Mouse (Mus musculus) midbrain, embryonic 14.5 days (tissue): ENCODE results near the gene Spns3. TPM values are rescaled to one million over a fixed set of nuclear protein-coding genes. Genes with fewer than 3 reads are reported as not detected.

ENCODE experiments used
- ATAC-seq: fragments of 200-750 bp; cut with Nextera tagmentation; 2 replicates; pipeline ENCODE4 v1.8.0; 2017; ENCODE audit warnings: moderate number of reproducible peaks, moderate library complexity; ENCODE audit not compliant: low FRiP score, low TSS enrichment
- DNase-seq: peaks from one replicate; pipeline ENCODE4 v3.0.0-alpha.2; 2015
- H3K27ac ChIP-seq: fragments of 300-500 bp; sonication (generic); replicated peaks from 2 replicates; pipeline ENCODE4 v1.5.1; 2014; ENCODE audit warnings: mild to moderate bottlenecking, low read depth, low read length, moderate library complexity
- H3K27me3 ChIP-seq: fragments of 300-500 bp; sonication (generic); 2 replicates; pipeline ENCODE4 v1.6.1; 2014; ENCODE audit warnings: low read length, control low read depth, mixed read lengths; ENCODE audit not compliant: control insufficient read depth, insufficient read depth
- H3K36me3 ChIP-seq: fragments of 300-500 bp; sonication (generic); 2 replicates; pipeline ENCODE4 v1.6.1; 2014; ENCODE audit warnings: low read length, control low read depth; ENCODE audit not compliant: control insufficient read depth, insufficient read depth
- H3K4me1 ChIP-seq: fragments of 300-500 bp; sonication (generic); 2 replicates; pipeline ENCODE4 v1.6.1; 2014; ENCODE audit warnings: mild to moderate bottlenecking, antibody characterized with exemption, low read length, control low read depth; ENCODE audit not compliant: control insufficient read depth, insufficient read depth
- H3K4me2 ChIP-seq: fragments of 300-500 bp; sonication (generic); 2 replicates; pipeline ENCODE4 v1.6.1; 2014; ENCODE audit warnings: mild to moderate bottlenecking, low read length, moderate library complexity
- H3K4me3 ChIP-seq: fragments of 300-500 bp; sonication (generic); replicated peaks from 2 replicates; pipeline ENCODE4 v1.5.1; 2014; ENCODE audit warnings: low read depth, low read length
- H3K9ac ChIP-seq: fragments of 300-500 bp; sonication (generic); replicated peaks from 2 replicates; pipeline ENCODE4 v1.6.1; 2014; ENCODE audit warnings: mild to moderate bottlenecking, low read length, moderate library complexity
- H3K9me3 ChIP-seq: fragments of 300-500 bp; sonication (generic); 2 replicates; pipeline ENCODE4 v1.6.1; 2016; ENCODE audit warnings: low read length, control low read depth, mixed read lengths; ENCODE audit not compliant: control insufficient read depth
- WGBS: fragments of 180-500 bp; shearing (Covaris S2); extraction: QIAGEN DNeasy Blood & Tissue Kit; methylation state at CpG from one replicate; pipeline ENCODE4 v1.1.7; 2014; 5-methylcytosine and 5-hydroxymethylcytosine counted together
- polyA plus RNA-seq: library from polyadenylated mRNA; unstranded; fragments of >200 nt; fragmentation: Nextera tagmentation; extraction: Ambion mirVana; gene quantifications from 2 replicates; pipeline ENCODE4 v1.2.1, GENCODE M21; 2014

Spns3 gene
- polyA plus RNA-seq, 1 experiment from 2014 or later: not detected

DNA sequence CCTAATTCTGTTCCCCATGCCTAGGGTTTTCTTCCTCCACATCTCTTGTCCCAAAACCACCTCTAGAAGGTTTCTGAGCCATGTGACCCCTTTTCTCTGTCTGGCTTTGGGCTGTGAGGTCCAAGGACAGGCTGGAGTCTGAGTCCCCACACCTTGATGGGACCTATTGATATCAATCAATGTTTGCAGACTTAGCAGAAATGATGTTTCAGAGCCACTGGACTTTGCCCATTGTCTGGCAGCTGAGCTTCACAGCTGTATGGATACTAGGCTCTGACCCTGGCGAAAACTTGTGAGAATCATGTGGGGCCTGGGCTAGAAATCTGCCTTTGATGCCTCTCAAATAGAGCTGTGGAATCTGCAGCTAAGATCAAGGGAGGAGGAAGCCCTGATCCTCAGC is 53.5 kb downstream of the Spns3 start:
- Histone ChIP-seq H3K4me2 (no peak overlapping the region), H3K4me3 (no peak overlapping the region), H3K27me3 (no peaks in the 10 kb centered on the region), H3K36me3 (no peaks in the 10 kb centered on the region), H3K4me1 (0 out of 2 replicates have a peak, but pooled peaks cover under 1% of the 10 kb centered on the region), H3K9ac (no peak overlapping the region), H3K27ac (no peak overlapping the region), H3K9me3 (no peaks in the 10 kb centered on the region)
- DNase-seq: no peak
- 74% methylated on average over 1 of the region's 1 CpGs for WGBS
- no peak for ATAC-seq

DNA sequence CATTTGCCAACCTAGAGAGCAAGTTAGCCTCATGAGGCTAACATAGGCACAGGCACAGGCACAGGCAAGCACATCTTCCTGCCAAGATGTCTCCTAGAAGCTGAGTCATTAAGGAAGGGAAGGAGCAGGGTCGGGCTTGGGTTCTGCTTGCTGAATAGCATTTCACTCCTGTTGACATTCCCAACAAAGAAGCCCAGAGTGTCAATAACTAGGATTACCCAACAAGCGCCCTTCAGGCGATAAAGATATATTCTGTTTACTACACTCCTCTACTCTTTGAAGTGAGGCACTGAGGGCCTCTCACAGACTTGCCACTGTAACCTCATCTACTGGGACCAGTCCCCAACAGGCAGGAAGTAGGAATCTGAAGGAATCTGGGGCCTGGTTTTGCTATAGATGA is 54.2 kb downstream of the Spns3 start:
- WGBS: 76% methylated on average over 3 of the region's 3 CpGs
- H3K4me2 ChIP-seq: no peak overlapping the region

DNA sequence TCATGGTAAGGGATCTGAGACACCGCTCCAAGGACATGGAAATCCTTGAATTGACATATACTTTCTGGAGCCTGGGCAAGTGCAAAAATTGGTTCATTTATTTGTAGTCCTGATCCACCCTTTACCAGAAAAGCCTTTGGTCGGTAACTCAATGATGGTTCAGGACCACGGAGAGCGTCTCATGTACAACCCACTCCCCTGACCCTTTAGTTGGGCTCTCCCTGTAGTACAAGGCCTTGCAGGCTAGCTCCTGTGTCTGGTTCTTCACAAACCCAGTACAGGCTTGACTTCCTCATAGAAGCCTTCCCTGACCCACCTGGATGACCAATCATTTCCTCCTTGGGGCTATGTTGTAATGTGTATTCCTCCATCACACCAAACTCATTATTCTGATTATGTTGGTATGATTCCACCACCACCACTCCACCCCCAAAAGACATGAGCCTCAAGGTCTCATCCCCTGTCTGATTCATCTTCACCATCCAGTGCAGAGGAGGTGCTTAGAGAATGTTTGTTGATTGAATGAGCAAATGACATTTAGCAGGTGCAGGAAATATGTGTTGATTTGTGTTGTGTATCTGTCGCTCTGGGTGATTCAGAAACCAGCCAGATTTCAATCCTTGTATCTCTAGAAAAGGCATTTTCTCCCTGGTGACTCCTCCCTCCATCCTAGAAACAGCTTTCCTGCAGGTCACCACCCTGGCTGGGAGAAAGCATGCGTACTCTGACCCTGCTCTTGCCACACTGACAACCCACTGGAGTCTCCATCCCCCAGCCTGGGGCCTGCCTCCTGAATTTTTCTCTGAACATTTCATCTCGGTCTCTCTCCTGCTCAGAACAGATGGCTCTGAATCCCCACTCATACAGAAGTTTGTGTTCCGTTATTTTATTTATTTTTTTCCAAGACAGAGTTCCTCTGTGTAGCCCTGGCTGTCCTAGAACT is 56.0 kb downstream of the Spns3 start:
- 58% methylated on average over 8 of the region's 8 CpGs for WGBS
- H3K4me2 ChIP-seq: no peak overlapping the region
- ATAC-seq (no peak), DNase-seq (peak; percentile 31)
- no peaks in the 10 kb centered on the region for H3K27me3 ChIP-seq
- no peaks in the 10 kb centered on the region for H3K4me1 ChIP-seq
- no peak overlapping the region for H3K27ac ChIP-seq
- H3K4me3 ChIP-seq: no peak overlapping the region
- no peaks in the 10 kb centered on the region for H3K36me3 ChIP-seq
- no peaks in the 10 kb centered on the region for H3K9me3 ChIP-seq
- H3K9ac ChIP-seq: no peak overlapping the region

More for the DNA sequence above, 54.2 kb downstream of the Spns3 start:
- Histone ChIP-seq H3K27me3 (no peaks in the 10 kb centered on the region), H3K4me1 (no peaks in the 10 kb centered on the region), H3K9ac (no peak overlapping the region), H3K36me3 (no peaks in the 10 kb centered on the region), H3K27ac (no peak overlapping the region), H3K4me3 (no peak overlapping the region), H3K9me3 (no peaks in the 10 kb centered on the region)
- ATAC-seq (no peak), DNase-seq (no peak)

GRCm38 (mm10) chr11:72491130-72491960 is 59.0 kb downstream of the Spns3 start:
- 66% methylated on average over 15 of the region's 15 CpGs for WGBS
- no peaks in the 10 kb centered on the region for H3K36me3 ChIP-seq
- H3K27me3 ChIP-seq: no peaks in the 10 kb centered on the region
- DNase-seq (no peak), ATAC-seq (no peak)
- H3K4me2 ChIP-seq: no peak overlapping the region
- H3K9me3 ChIP-seq: no peaks in the 10 kb centered on the region
- peaks cover 12% of the 10 kb centered on the region for H3K4me1 ChIP-seq
- H3K27ac ChIP-seq: no peak overlapping the region
- H3K9ac ChIP-seq: no peak overlapping the region
- no peak overlapping the region for H3K4me3 ChIP-seq

- Histone ChIP-seq H3K4me2 (peak within 1 kb of the TSS; percentile 65), H3K27ac (peak within 1 kb of the TSS; percentile 92), H3K36me3 (no peaks in the 10 kb centered on the region), H3K9ac (peak within 1 kb of the TSS; percentile 90), H3K27me3 (no peaks in the 10 kb centered on the region), H3K9me3 (no peaks in the 10 kb centered on the region), H3K4me1 (peaks cover 21% of the 10 kb centered on the region), H3K4me3 (peak within 1 kb of the TSS; percentile 69)
- under 1% methylated on average over 41 of the region's 42 CpGs for WGBS
- ATAC-seq: peak; percentile 91
- DNase-seq: peak; percentile 96
These were observed 60.4 kb downstream of the Spns3 start, which contains the start of gene Spns2 for GRCm38 (mm10) chr11:72489881-72490301. Gene Spns2, minus strand, starts transcription at chr11:72489904.

GRCm38 (mm10) chr11:72489397-72489796 is 60.9 kb downstream of the Spns3 start:
- Histone ChIP-seq H3K4me1 (peaks cover 23% of the 10 kb centered on the region), H3K36me3 (no peaks in the 10 kb centered on the region), H3K4me3 (peak overlapping the region; percentile 69), H3K9ac (peak overlapping the region; percentile 90), H3K4me2 (peak overlapping the region; percentile 65), H3K9me3 (no peaks in the 10 kb centered on the region), H3K27me3 (no peaks in the 10 kb centered on the region), H3K27ac (peak overlapping the region; percentile 92)
- ATAC-seq (peak; percentile 12; the same call in 1 of the 2 replicates), DNase-seq (no peak)
- 0% methylated on average over 30 of the region's 42 CpGs for WGBS

GRCm38 (mm10) chr11:72488753-72489271 is 61.5 kb downstream of the Spns3 start:
- H3K4me2 ChIP-seq: peak overlapping the region; percentile 65
- under 1% methylated on average over 38 of the region's 38 CpGs for WGBS
- H3K4me1 ChIP-seq: peaks cover 23% of the 10 kb centered on the region
- ATAC-seq (peak; percentile 73), DNase-seq (peak; percentile 88)
- no peaks in the 10 kb centered on the region for H3K36me3 ChIP-seq
- no peaks in the 10 kb centered on the region for H3K9me3 ChIP-seq
- no peaks in the 10 kb centered on the region for H3K27me3 ChIP-seq
- H3K4me3 ChIP-seq: peak overlapping the region; percentile 69
- H3K27ac ChIP-seq: peak overlapping the region; percentile 92
- peak overlapping the region; percentile 90 for H3K9ac ChIP-seq

DNA sequence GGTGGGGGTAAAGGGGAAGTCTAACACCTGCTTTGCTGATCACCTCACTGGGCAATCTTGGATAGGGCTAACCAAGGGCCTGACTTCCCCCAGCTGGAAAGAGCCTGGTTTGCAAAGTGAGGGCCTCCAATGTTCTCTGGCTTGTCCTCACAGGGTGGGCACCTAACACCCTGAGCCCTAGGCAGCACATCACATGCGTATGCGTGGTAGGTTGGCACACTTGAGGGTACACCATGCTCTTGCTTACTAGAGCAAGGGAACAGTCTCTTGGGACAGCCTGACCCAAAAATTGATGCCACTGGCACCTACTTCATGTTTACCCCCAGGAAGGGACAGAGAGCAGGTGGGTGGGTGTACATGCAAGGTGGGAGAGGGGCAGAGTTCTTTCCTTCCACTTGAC is 62.6 kb downstream of the Spns3 start:
- peak overlapping the region; percentile 90 for H3K9ac ChIP-seq
- peak overlapping the region; percentile 92; the same call in 1 of the 2 replicates for H3K27ac ChIP-seq
- ATAC-seq (no peak), DNase-seq (no peak)
- H3K4me2 ChIP-seq: peak overlapping the region; percentile 65
- WGBS: 91% methylated on average over 2 of the region's 2 CpGs
- peaks cover 23% of the 10 kb centered on the region for H3K4me1 ChIP-seq
- H3K27me3 ChIP-seq: no peaks in the 10 kb centered on the region
- no peaks in the 10 kb centered on the region for H3K9me3 ChIP-seq
- no peaks in the 10 kb centered on the region for H3K36me3 ChIP-seq
- H3K4me3 ChIP-seq: peak overlapping the region; percentile 69
